Mouse (Mus musculus): Measurements from ENCODE around the gene Ndufs1. TPM values are rescaled to one million over a fixed set of nuclear protein-coding genes. Genes with fewer than 3 reads are reported as not detected.
A peak's percentile ranks its signal among the peaks of the same experiment; 100 is the strongest.

Ndufs1 gene
- polyA plus RNA-seq, 1 experiment from 2014 or later: 132 TPM

DNA sequence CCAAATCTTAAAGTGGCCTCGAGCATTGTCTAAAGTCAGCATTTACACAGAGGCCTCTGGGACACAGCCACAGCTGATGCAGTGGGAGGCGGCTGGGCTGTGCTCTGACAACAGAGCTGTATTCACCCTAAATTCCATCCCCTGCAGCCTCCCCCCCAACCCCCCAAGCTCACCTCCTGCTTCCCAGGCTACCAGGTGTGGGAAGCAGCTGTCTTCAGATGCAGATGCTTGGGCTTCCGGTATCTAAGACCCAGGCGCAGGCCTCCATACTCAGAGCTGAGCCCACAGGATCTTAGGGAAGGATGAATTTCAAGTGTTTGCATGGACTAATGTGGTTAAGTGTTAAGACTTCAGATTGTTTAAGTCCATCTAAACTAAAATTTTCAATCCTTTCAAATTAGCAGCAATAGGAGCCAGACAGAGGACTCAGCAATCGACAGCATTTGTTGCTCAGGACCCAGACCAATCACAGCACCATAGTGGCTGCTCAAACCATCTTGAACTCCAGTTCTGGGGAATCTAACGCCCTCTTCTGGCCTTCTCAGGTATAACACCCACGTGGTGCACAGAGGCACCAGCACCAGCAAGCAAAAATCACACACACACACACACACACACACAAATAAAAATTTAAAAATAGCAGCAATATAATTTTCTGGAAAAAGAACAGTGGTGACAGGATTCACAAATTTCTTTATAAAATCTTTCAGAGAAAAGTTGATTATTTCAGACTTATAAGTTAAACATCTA, 65.9 kb downstream of the Ndufs1 start:
- no peak overlapping the region for H3K27ac ChIP-seq (ENCODE audit: low read depth)
- no peak overlapping the region for H3K4me3 ChIP-seq (ENCODE audit: low read depth, low read length)
- H3K9ac ChIP-seq: 0 out of 2 replicates have a peak overlapping the region, but pooled peaks have one; percentile 26
- peaks cover 4% of the 10 kb centered on the region; the same call in 1 of the 2 replicates for H3K36me3 ChIP-seq (ENCODE audit: insufficient read depth)
- 42% methylated on average over 7 of the region's 7 CpGs for WGBS
- no peak overlapping the region for H3K4me2 ChIP-seq
- peak; percentile 55 for TF ChIP-seq CTCF (IDR thresholded peaks at IDR 0.05; ENCODE audit: low read depth)
- H3K27me3 ChIP-seq (ENCODE audit: insufficient read depth, low read length): no peaks in the 10 kb centered on the region
- ATAC-seq (ENCODE audit: insufficient read depth) (no peak), DNase-seq (peak; percentile 70)
- peaks cover 10% of the 10 kb centered on the region; the same call in 1 of the 2 replicates for H3K4me1 ChIP-seq (ENCODE audit: insufficient read depth)
- no peaks in the 10 kb centered on the region for H3K9me3 ChIP-seq (ENCODE audit: low read depth, low read length)

- Histone ChIP-seq H3K27ac (ENCODE audit: low read depth) (no peak overlapping the region; the same call in 1 of the 2 replicates), H3K4me1 (ENCODE audit: insufficient read depth) (peaks cover 10% of the 10 kb centered on the region; the same call in 1 of the 2 replicates), H3K4me2 (no peak overlapping the region), H3K4me3 (ENCODE audit: low read depth, low read length) (no peak overlapping the region), H3K27me3 (ENCODE audit: insufficient read depth, low read length) (no peaks in the 10 kb centered on the region), H3K36me3 (ENCODE audit: insufficient read depth) (peaks cover 24% of the 10 kb centered on the region), H3K9me3 (ENCODE audit: low read depth, low read length) (no peaks in the 10 kb centered on the region), H3K9ac (no peak overlapping the region)
- WGBS: 69% methylated on average over 6 of the region's 6 CpGs
- no peak for DNase-seq
- TF ChIP-seq CTCF (IDR thresholded peaks at IDR 0.05; ENCODE audit: low read depth): no peak
- ATAC-seq (ENCODE audit: insufficient read depth): no peak; the same call in 1 of the 2 replicates
Observed at GRCm38 (mm10) chr1:63107614-63108327, 68.9 kb downstream of the Ndufs1 start.

DNA sequence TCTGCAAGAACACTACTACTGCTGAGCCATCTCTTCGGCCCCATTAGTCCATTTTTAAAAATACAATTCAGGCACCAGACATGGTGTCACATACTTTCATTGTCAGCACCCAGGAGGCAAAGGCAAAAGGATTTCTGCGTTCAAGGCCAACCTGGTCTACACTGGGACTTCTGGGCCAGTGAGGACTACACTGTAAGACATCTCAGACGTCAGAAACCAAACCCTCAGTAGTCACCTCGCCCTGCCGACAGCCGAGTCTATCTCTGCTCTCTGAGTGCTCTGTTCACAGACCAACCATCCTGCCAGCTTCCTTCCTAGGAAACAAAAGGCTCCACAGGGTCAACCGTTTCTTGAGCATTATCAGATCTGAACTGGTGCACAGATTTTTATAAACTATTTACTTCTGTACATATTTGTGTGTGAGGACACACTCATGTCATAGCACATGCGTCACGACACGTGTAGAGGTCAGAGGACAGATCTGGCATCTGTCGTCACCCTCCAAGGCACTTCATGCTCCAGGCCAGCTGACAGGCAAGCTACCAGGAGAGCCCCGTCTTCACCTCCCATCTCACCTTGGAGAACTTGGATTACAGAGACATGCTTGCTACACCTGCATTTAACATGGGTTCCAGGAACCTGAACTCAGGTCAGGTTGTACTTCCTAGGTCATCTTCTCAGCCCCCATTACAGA, 73.7 kb downstream of the Ndufs1 start:
- no peaks in the 10 kb centered on the region for H3K27me3 ChIP-seq (ENCODE audit: insufficient read depth, low read length)
- H3K4me1 ChIP-seq (ENCODE audit: insufficient read depth): no peaks in the 10 kb centered on the region
- H3K9me3 ChIP-seq (ENCODE audit: low read depth, low read length): no peaks in the 10 kb centered on the region
- WGBS: 77% methylated on average over 12 of the region's 12 CpGs
- H3K27ac ChIP-seq (ENCODE audit: low read depth): no peak overlapping the region
- no peak for DNase-seq
- peaks cover 64% of the 10 kb centered on the region for H3K36me3 ChIP-seq (ENCODE audit: insufficient read depth)
- H3K4me3 ChIP-seq (ENCODE audit: low read depth, low read length): no peak overlapping the region
- H3K4me2 ChIP-seq: no peak overlapping the region
- no peak for ATAC-seq (ENCODE audit: insufficient read depth)
- TF ChIP-seq CTCF (IDR thresholded peaks at IDR 0.05; ENCODE audit: low read depth): no peak
- H3K9ac ChIP-seq: no peak overlapping the region

DNA sequence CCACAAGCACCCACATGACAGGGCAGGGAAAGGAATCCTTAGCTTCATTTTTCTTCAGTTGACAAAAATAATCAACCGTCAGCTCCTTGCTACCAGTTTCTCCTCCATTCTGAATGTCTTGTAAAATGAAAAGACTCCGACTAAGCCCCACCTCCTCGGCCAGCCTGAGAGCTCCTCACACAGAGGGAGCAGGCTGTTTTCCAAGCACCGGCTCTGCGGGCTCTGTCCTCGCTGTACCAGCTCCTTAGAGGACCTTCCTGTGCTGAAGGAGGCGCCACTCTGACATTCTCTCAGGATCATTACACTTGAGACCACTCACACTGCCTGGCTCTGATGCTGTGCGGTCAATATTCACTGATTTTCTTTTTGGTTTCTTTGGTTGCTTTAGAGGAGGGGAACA, 76.4 kb downstream of the Ndufs1 start:
- 85% methylated on average over 8 of the region's 8 CpGs for WGBS
- Histone ChIP-seq H3K36me3 (ENCODE audit: insufficient read depth) (peaks cover 74% of the 10 kb centered on the region), H3K9me3 (ENCODE audit: low read depth, low read length) (no peaks in the 10 kb centered on the region), H3K27me3 (ENCODE audit: insufficient read depth, low read length) (no peaks in the 10 kb centered on the region), H3K27ac (ENCODE audit: low read depth) (no peak overlapping the region), H3K4me1 (ENCODE audit: insufficient read depth) (no peaks in the 10 kb centered on the region), H3K9ac (no peak overlapping the region), H3K4me2 (no peak overlapping the region), H3K4me3 (ENCODE audit: low read depth, low read length) (no peak overlapping the region)
- no peak for TF ChIP-seq CTCF (IDR thresholded peaks at IDR 0.05; ENCODE audit: low read depth)
- DNase-seq: no peak
- ATAC-seq (ENCODE audit: insufficient read depth): no peak

DNA sequence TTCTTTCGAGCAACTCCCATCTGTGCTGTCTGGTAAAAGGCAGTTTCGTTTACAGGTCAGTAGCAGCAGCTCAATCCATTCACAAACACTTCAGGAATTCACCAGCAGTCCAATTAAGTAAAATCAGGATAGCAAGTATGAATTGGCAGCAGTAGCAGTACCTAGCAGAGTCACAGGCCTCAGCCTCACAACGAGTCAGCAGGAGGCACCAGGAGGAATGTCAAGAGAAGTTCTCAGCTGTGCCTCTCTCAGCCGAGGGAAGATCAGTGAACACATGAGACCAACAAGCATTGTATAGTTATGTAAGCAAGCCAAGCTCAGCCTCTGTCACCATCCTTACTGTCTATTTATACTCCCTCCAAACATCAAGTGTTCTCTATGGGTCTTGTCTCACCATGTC, 77.8 kb downstream of the Ndufs1 start:
- no peak overlapping the region for H3K4me2 ChIP-seq
- peaks cover 77% of the 10 kb centered on the region for H3K36me3 ChIP-seq (ENCODE audit: insufficient read depth)
- DNase-seq (no peak), ATAC-seq (ENCODE audit: insufficient read depth) (no peak)
- no peaks in the 10 kb centered on the region for H3K27me3 ChIP-seq (ENCODE audit: insufficient read depth, low read length)
- H3K9me3 ChIP-seq (ENCODE audit: low read depth, low read length): no peaks in the 10 kb centered on the region
- H3K4me3 ChIP-seq (ENCODE audit: low read depth, low read length): no peak overlapping the region
- WGBS: 71% methylated on average over 4 of the region's 4 CpGs
- H3K9ac ChIP-seq: no peak overlapping the region
- H3K27ac ChIP-seq (ENCODE audit: low read depth): no peak overlapping the region
- H3K4me1 ChIP-seq (ENCODE audit: insufficient read depth): no peaks in the 10 kb centered on the region
- TF ChIP-seq CTCF (IDR thresholded peaks at IDR 0.05; ENCODE audit: low read depth): no peak

- DNase-seq: no peak
- H3K27me3 ChIP-seq (ENCODE audit: insufficient read depth, low read length): no peaks in the 10 kb centered on the region
- H3K36me3 ChIP-seq (ENCODE audit: insufficient read depth): peaks cover 81% of the 10 kb centered on the region
- 73% methylated on average over 5 of the region's 5 CpGs for WGBS
- no peak overlapping the region for H3K9ac ChIP-seq
- no peak overlapping the region for H3K27ac ChIP-seq (ENCODE audit: low read depth)
- ATAC-seq (ENCODE audit: insufficient read depth): no peak
- no peak overlapping the region for H3K4me3 ChIP-seq (ENCODE audit: low read depth, low read length)
- no peaks in the 10 kb centered on the region for H3K4me1 ChIP-seq (ENCODE audit: insufficient read depth)
- TF ChIP-seq CTCF (IDR thresholded peaks at IDR 0.05; ENCODE audit: low read depth): no peak
- no peak overlapping the region for H3K4me2 ChIP-seq
- no peaks in the 10 kb centered on the region for H3K9me3 ChIP-seq (ENCODE audit: low read depth, low read length)
Observed at GRCm38 (mm10) chr1:63096071-63096470, 80.6 kb downstream of the Ndufs1 start.

Small RNA genes lying within 50 kb of the gene (microRNA-seq; reads per million reads assigned to microRNA genes)
- gene Gm24557 (ENCODE audit: borderline number of aligned reads): not detected
- not detected for gene Gm27512 (ENCODE audit: borderline number of aligned reads)

Other genes with a start within 250 kb of the Ndufs1 start
- 15.1 and 15.4 TPM in 2 replicates for gene Ino80d, start 62.2 kb downstream of the Ndufs1 start, polyA plus RNA-seq (2014; fragmentation: Nextera tagmentation; extraction: Ambion mirVana)
- 660 and 695 TPM in 2 replicates for gene Eef1b2, start within 50 bp of the Ndufs1 start, polyA plus RNA-seq (2014; fragmentation: Nextera tagmentation; extraction: Ambion mirVana)
- not detected in 2 replicates for gene Gpr1, start 37.7 kb upstream of the Ndufs1 start, polyA plus RNA-seq (2014; fragmentation: Nextera tagmentation; extraction: Ambion mirVana)
- 5.7 and 7.6 TPM in 2 replicates for gene Zdbf2, start 96.4 kb upstream of the Ndufs1 start, polyA plus RNA-seq (2014; fragmentation: Nextera tagmentation; extraction: Ambion mirVana)